Mouse (Mus musculus) heart, postnatal 4 days (tissue): Measurements from ENCODE around the gene Padi1. TPM values are rescaled to one million over a fixed set of nuclear protein-coding genes. Genes with fewer than 3 reads are reported as not detected.

ENCODE experiments used
- DNase-seq: peaks from one replicate; pipeline ENCODE4 v3.0.0; 2021
- total RNA-seq, 2 experiments: library from RNA; stranded (reverse); gene quantifications; 2 replicates each; pipeline ENCODE4 v1.2.3; 2021

Gene Padi1
- total RNA-seq, 2 experiments from 2014 or later, result not detected

GRCm38 (mm10) chr4:140815496-140815895 lies 30.1 kb downstream of the Padi1 start:
- no peak for DNase-seq

DNA sequence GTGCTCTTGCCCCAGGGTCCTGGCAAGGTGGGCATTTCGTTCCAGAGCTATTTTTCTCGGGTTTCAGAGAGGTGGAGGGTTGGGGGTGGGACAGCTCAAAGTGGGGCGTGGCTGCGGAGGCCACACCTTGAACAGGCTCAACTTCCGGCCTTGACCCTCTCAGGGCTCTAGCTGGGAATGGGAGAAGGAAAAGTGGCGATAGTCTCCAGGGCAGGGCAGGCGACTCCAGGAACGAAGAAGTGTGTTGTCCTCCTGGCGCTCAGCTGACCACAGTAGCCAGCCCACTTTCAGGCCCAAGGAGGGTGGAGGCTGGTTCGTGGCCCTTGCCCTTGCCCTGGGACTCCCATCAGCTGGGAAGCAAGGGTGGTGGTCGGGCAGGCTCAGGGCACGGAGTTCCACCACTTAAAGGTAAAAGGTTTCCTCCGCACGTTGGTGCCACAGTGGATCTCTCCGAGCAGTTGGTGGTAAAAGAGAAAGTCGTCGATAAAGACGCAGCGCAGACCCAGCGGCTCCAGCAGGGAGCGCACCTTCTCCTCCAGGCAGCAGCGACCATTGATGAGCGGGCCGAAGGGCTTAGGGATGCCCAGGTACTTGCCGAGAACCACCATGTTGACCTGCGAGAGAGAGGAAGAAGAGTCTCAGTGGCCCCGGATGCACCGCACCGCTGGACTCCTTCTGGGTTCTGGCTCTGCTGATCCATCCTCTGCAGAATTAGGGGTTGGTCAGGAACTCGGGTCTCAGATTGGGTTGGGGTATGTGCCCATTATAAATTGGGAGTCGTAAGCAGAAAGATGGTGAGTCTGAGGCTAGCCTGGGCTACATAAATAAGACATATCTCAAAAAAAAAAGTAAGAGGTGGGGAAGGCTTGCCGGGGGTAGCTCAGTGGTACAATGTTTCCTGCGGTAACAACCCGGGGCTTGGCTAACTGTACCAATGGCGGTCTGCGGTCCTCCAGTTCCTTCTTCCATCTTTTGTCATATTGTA lies 31.0 kb downstream of the Padi1 start:
- DNase-seq, result peak; percentile 40

DNA sequence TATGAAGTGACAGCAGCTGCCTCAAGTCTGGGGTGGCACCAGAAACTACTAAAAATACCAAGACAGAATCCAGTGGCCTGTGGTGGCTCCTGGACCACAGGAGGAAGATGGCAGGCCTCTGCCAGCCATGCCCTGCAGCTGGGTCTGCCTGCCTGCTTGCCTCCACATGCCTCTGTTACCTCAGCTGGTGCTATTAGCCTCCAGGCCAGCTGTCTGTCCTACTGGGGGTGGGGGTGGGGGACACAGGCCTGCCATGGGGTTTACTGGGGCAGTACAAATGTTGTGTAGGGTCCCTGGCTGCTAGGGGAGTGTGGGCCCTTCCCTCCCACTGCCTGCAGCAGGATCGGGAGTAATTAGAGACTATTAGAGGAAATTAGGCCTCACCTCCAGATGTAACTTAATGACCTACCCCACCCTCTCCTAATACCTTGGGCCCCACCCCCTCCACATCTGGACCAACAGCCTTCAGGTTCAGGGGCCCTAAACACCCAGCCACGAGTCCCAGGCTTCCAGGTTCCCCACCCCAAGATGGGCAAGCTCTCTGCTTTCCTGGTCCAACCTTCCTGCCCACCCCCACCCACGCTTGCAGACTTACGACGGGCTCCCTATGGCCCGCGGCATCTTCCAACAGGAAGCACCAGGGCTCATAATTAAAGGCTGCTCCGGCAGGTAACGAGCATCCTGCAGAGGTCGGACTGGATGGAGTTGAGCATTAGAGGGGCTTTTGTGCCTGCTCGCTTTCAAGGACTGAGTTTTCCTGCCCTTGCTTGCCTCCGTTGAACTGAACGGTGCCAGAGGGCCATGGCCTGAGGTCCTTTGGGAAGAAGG lies 32.0 kb downstream of the Padi1 start:
- no peak for DNase-seq

GRCm38 (mm10) chr4:140812609-140813008 lies 33.0 kb downstream of the Padi1 start:
- peak; percentile 51 for DNase-seq

DNA sequence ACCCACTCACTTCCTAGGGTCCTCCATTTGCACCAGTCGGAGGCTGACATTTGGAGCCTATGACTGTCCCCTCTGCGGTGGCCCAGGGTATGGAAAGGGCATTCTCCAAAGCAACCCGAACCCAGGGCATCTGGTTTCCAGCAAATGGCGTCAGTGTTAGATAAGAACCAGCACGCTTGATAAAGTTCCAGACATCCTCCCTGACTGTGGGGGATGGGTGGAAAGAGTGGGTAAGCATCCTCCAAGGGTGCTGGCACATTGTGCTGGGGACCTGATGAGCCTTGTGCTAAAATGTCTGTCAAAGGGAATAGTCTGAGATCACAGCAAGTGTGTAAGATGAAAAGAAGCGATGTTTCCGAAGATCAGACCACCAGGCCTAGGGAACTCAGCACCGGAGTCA lies 33.4 kb downstream of the Padi1 start:
- no peak for DNase-seq

DNA sequence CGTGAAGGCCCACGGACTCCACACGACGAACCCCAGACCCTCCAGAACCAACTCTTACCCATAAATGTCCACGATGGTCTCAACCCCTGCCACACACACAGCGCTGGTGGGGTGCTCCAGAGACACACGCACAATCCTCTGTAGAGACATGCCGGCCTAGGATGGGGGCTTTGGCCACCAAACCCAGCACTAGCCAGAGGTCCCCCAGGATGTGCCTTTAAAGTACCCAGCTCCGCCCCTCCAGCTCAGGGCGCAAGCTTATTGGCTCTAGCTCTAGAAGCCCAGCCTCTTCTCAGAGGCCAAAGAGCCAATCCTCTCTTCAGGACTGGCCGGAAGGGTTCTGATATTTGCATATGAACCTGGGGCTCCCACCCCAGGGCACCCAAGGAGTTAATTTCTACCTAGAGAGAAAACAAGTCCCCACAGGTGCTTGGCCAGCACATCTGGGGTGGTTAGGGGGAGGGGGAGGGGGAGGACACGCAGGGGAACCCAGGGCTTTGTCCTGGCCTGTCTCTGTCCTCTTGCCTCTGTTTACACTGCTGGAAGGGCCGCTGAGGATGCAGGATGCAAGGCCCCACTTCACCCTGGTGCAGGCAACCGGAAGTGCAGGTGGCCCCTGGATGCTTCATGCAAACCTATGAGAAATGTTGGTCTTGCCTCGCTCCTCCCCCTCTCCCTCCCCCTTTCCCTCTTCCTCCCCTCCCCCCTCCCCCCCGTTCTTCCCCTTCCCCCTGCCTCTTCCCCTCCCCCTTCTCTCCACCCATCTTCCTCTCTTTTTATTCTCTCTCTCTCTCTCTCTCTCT lies 34.9 kb downstream of the Padi1 start, which contains the start of gene Padi3:
Padi3 (minus strand) TSS at position 191 of the 803 bp plus-strand sequence.
- DNase-seq, result no peak

- DNase-seq, result peak; percentile 44
These were observed 36.5 kb downstream of the Padi1 start for GRCm38 (mm10) chr4:140809118-140809517.

GRCm38 (mm10) chr4:140804601-140805000 lies 41.0 kb downstream of the Padi1 start:
- DNase-seq, result no peak

GRCm38 (mm10) chr4:140801364-140801763 lies 44.2 kb downstream of the Padi1 start:
- no peak for DNase-seq

DNA sequence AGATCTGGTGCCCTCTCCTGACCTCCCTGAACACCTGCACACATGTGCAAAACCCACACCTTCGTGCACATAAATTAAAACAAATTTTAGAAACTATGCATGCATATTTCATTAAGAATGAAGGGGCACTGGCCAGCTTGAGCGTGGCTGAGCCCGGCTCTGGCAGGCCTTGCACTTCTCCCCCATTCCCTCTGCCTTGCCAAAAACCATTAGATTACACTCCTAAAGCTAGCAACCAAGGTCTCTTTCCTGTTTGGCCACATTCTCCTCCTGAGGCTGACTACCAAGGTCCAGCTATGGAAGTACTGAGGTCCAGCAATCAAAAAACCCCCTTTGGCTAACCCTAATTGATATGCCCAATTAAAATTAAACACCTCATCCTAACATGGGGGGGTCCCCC lies 48.8 kb downstream of the Padi1 start:
- no peak for DNase-seq

DNA sequence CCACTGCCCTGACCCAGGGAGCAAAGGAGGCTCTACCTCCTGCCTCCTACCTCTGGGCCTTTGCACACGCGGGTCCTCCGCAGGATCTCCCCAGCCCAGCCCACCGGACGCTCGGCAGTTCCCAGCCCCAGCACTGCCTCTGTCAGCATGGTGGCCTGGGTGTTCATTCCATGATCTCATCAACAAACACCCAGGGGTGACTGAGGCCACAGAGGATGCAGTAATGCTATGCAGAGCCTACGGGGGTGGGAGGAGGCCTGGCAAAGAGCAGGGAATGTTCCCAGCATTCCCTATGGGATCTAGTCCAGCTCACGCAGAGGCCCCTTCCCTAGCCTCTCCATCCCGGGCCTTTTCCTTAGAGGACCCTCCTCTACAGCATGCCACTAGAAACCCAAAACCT lies 50.9 kb downstream of the Padi1 start:
- DNase-seq, result no peak

GRCm38 (mm10) chr4:140793795-140794194 lies 51.8 kb downstream of the Padi1 start:
- DNase-seq, result no peak

DNA sequence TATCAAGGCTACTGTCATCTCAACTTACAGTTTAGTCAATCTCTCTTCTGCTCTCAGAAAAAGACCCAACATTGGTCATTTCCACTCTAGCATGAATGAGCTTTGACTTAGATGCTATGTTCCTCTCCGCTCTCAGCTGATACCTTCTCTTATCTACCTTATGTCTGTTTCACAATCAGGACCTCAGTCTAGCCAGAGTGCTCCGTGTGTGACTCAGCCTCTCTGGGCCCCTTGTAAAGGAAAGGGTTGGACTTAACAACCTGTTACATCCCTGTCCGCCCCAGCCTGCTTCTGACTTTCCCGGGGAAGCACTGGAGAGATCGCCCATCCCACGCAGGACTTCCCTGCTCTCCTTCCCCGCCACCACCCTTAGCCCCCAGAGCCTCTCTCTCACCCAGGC lies 53.0 kb downstream of the Padi1 start:
- DNase-seq, result no peak

DNA sequence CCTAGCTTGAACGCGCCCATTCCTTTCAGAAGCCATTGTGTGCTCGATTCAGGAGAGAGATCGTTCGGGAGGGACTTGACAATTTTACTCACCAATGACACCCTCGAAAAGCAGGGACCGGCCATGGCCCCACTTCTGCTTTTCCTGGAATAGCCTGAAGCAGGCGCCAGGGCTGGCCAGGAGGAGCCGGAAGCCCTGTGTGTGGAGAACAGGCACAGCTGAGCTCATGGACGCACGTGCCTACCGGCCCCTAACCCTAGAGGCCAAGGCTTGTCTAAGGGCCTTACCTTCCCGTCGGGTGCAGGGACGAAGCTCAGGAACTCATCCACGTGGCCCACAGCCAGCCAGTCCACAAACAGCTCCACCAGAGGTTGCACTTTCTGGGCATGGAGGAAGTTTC lies 54.5 kb downstream of the Padi1 start:
- DNase-seq, result no peak

- DNase-seq, result no peak
These were observed 55.6 kb downstream of the Padi1 start for GRCm38 (mm10) chr4:140789983-140790382.

DNA sequence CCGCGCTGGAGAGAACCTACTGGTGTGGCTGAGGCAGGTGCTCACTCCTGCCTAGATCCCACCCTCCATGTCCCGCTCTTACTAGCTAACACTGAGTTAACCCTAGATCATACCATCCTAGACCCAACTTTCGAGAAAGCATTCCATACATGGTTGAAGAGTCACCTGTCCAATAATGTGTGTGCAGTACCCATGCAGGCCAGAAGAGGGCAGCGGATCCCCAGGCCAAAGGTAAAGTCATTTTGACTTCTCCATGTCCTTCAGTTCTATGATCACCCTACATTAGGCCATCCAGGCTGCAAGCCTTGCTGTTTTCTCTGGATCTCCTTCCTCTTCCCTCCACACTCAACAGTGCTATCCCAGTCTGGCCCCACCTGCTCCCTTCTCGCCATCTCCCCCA lies 56.6 kb downstream of the Padi1 start:
- peak; percentile 86 for DNase-seq

- no peak for DNase-seq
These were observed 57.3 kb downstream of the Padi1 start for GRCm38 (mm10) chr4:140788264-140788663.

DNA sequence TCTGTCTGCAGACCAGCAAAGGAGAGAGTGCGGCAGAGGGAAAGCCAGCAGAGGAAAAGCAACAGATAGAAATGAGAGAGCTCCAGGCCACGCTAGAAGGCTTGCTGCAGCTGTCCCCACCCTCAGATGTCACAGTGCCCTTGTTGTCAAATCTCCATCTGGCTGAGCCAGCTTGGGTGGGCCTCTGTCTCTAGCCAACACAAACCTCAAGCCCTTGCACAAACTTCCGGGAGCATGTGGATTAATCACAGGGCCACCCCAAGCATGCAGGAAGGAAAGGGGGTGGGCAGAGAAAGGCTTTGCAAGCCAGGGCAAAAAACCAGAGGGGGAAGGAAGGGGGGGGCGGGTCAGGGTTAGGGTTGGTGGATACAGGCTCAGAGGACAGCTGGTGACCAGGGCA lies 58.2 kb downstream of the Padi1 start:
- DNase-seq, result peak; percentile 43

DNA sequence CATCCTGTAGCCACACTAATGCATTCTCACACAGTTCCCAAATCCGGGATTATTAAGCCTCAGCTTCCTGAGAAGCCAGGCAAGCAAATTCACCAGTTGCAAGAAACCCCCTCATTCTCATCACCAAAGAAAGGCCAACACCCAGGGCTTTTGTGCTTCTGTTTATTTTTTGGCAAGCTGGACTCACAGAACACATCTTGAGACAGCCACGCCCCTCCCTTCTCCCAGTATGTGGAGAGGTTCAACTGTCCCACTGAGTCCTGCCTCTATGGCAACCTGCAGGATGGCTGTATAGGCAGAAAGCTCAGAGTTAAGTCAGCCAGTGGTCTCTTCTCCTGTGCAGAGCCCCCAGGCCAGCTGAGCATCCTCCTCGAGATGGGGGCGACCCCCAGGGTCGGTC lies 60.4 kb downstream of the Padi1 start:
- no peak for DNase-seq

GRCm38 (mm10) chr4:140784292-140784945 lies 61.2 kb downstream of the Padi1 start:
- DNase-seq, result no peak

GRCm38 (mm10) chr4:140782821-140783220 lies 62.8 kb downstream of the Padi1 start:
- DNase-seq, result no peak

DNA sequence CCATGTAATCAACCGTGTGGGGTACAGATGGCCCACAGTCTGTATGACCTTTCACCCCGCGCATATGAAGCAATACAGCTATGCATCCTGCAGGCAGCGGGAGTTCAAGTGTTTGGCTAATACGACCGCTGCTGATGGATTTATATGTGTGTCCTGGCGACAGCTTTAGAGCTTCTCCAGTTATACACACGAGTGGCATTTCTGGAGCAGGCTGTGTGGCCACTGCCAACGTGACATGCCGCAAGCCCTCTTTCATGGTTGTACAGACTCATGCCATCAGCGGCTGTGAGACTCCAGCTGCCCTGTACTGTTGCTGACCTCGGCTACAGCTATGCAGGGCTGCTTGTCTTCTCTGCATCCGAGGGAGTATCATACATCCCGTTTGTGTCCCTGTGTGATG lies 65.1 kb downstream of the Padi1 start:
- no peak for DNase-seq
